Mouse (Mus musculus) midbrain, embryonic 12.5 days (tissue): ENCODE measurements at regions not wholly inside any gene's neighbourhood (a gene's known extent, or its start where the extent isn't known, plus 50 kb on each side); places are given as distances from the start of the nearest gene placed in this dataset.

Experiments
- ATAC-seq: fragments of 200-750 bp; cut with Nextera tagmentation; 2 replicates; pipeline ENCODE4 v1.8.0; 2017; ENCODE audit warnings: low read depth, moderate TSS enrichment, moderate library complexity; ENCODE audit not compliant: low FRiP score
- H3K27ac ChIP-seq: fragments of 300-500 bp; sonication (generic); replicated peaks from 2 replicates; pipeline ENCODE4 v1.5.1; 2016; ENCODE audit warnings: mild to moderate bottlenecking
- H3K27me3 ChIP-seq: fragments of 300-500 bp; sonication (generic); 2 replicates; pipeline ENCODE4 v1.6.1; 2016; ENCODE audit warnings: mild to moderate bottlenecking
- H3K36me3 ChIP-seq: fragments of 300-500 bp; sonication (generic); 2 replicates; pipeline ENCODE4 v1.6.1; 2016
- H3K4me1 ChIP-seq: fragments of 300-500 bp; sonication (generic); 2 replicates; pipeline ENCODE4 v1.6.1; 2016
- H3K4me2 ChIP-seq: fragments of 300-500 bp; sonication (generic); replicated peaks from 2 replicates; pipeline ENCODE4 v1.6.1; 2016; ENCODE audit warnings: mild to moderate bottlenecking, moderate library complexity
- H3K4me3 ChIP-seq: fragments of 300-500 bp; sonication (generic); 2 replicates; pipeline ENCODE4 v1.5.1; 2016; ENCODE audit warnings: mild to moderate bottlenecking
- H3K9ac ChIP-seq: fragments of 300-500 bp; sonication (generic); replicated peaks from 2 replicates; pipeline ENCODE4 v1.6.1; 2016; ENCODE audit warnings: mild to moderate bottlenecking, moderate library complexity
- H3K9me3 ChIP-seq: fragments of 300-500 bp; sonication (generic); 2 replicates; pipeline ENCODE4 v1.6.1; 2016; ENCODE audit warnings: mild to moderate bottlenecking
- WGBS: fragments of 180-500 bp; shearing (Covaris S2); methylation state at CpG from one replicate; pipeline ENCODE4 v1.1.7; 2016; 5-methylcytosine and 5-hydroxymethylcytosine counted together

DNA sequence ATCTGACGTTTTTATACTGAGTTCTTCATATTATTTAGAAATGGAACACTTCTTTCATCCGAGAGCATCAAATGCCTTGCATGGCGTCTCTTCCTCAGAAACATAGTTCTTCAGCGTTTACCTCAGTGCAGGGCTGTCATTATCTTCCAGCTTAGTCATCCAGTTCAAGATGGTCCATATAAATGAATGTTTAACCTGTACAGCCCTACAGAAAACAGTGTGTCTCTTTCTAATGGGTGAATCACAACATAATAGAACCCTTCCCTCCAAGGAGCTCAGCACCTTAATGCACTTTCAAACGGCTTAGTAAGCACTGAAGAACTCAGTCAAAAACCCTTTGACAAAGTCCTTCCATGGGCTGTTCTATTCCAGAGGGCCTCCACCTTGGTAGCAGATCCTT lies 49.8 kb upstream of the Atp2b1 start:
- Histone ChIP-seq H3K27ac (no peak overlapping the region), H3K36me3 (no peaks in the 10 kb centered on the region), H3K9me3 (no peaks in the 10 kb centered on the region), H3K4me2 (no peak overlapping the region), H3K4me3 (no peak overlapping the region), H3K9ac (no peak overlapping the region), H3K27me3 (no peaks in the 10 kb centered on the region), H3K4me1 (no peaks in the 10 kb centered on the region)
- ATAC-seq = no peak
- 81% methylated on average over 5 of the region's 5 CpGs for WGBS
